In the genomic region with DNA sequence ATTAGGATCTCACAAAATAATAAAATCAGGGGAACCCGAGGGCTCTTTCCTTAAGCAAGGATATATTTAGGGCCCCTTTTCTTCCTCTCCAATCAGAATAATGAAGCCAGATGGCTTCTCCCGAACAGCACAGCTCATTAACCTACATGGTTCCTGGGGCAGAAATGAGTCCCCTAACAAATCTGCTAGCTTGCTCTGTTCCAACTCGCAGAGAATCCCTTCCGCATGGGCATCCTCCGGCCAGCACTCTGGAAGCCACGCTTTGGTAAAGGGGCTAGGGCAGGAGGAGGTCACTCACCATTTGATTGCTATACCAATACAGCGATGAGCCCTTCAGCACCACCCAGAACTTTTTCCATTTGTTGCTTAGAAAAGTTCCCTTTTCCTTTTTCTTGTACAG, we compare ENCODE assay signal across 9 mouse cellular contexts.
DNase-seq lines count a peak whose midpoint lies in the region; ATAC-seq and TF ChIP-seq lines count a peak whose summit lies in the region.
"Had no signal": no experiment of that assay in that cellular context is flagged by ENCODE, and none has a peak within 500 bp of the region (broad histone marks: within the 10 kb centered on the region; RNA-seq: fewer than 3 reads in every experiment).

No protein-coding gene starts in this region.

- no peak overlapping the region for H3K4me2 ChIP-seq in hindbrain, embryonic 11.5 days (replicated peaks; ENCODE audit: low read depth, low read length)
- no peak overlapping the region for H3K4me2 ChIP-seq in hindbrain, embryonic 12.5 days (replicated peaks)
- H3K4me2 ChIP-seq in forebrain, embryonic 15.5 days (replicated peaks): peak overlapping the region; percentile 40

- ATAC-seq in hindbrain, embryonic 11.5 days (ENCODE audit: low FRiP score): peak; percentile 10; the same call in 1 of the 2 replicates
- no peak for ATAC-seq in hindbrain, embryonic 12.5 days (ENCODE audit: low FRiP score)
- peak; percentile 51 for ATAC-seq in forebrain, embryonic 15.5 days (replicated peaks)

- DNase-seq in hindbrain, embryonic 11.5 days (ENCODE audit: low spot score): no peak
- DNase-seq in thymus, adult 2 months: no peak
- DNase-seq in thymus, adult 18-20 months: no peak
- DNase-seq in retina, postnatal 1 day: peak; percentile 80
- no peak for DNase-seq in adrenal gland, adult 18-20 months (ENCODE audit: low spot score in 2 of 2)
- DNase-seq in natural killer cell, adult 2 months (ENCODE audit: low spot score in 2 of 2): no peak
- DNase-seq: kidney, adult 9 months had no signal

- no peaks in the 10 kb centered on the region for H3K36me3 ChIP-seq in hindbrain, embryonic 11.5 days (ENCODE audit: control insufficient read depth, insufficient read depth, low read length)
- H3K36me3 ChIP-seq in hindbrain, embryonic 12.5 days: no peaks in the 10 kb centered on the region
- no peaks in the 10 kb centered on the region for H3K36me3 ChIP-seq in thymus, adult 2 months (ENCODE audit: control insufficient read depth, insufficient read depth, low read length)
- no peaks in the 10 kb centered on the region for H3K36me3 ChIP-seq in forebrain, embryonic 15.5 days

- 80% methylated on average over 7 of the region's 7 CpGs for WGBS in hindbrain, embryonic 11.5 days
- WGBS in hindbrain, embryonic 12.5 days: 66% methylated on average over 7 of the region's 7 CpGs
- WGBS in thymus, adult 2 months: 12% methylated on average over 7 of the region's 7 CpGs
- 48% methylated on average over 7 of the region's 7 CpGs for WGBS in forebrain, embryonic 15.5 days

- no peaks in the 10 kb centered on the region for H3K27me3 ChIP-seq in hindbrain, embryonic 11.5 days (ENCODE audit: control insufficient read depth, insufficient read depth, low read length)
- H3K27me3 ChIP-seq in hindbrain, embryonic 12.5 days: no peaks in the 10 kb centered on the region
- H3K27me3 ChIP-seq in thymus, adult 2 months (ENCODE audit: control insufficient read depth, insufficient read depth, low read length): no peaks in the 10 kb centered on the region
- H3K27me3 ChIP-seq in forebrain, embryonic 15.5 days: no peaks in the 10 kb centered on the region

- no peak overlapping the region for H3K4me3 ChIP-seq in hindbrain, embryonic 11.5 days (ENCODE audit: low read depth, low read length)
- H3K4me3 ChIP-seq in hindbrain, embryonic 12.5 days: no peak overlapping the region
- H3K4me3 ChIP-seq in thymus, adult 2 months (ENCODE audit: control insufficient read depth, insufficient read depth, low read length): peak overlapping the region; percentile 53
- H3K4me3 ChIP-seq in forebrain, embryonic 15.5 days: peak overlapping the region; percentile 31

- no peak overlapping the region for H3K27ac ChIP-seq in hindbrain, embryonic 11.5 days (ENCODE audit: low read depth, low read length)
- no peak overlapping the region for H3K27ac ChIP-seq in hindbrain, embryonic 12.5 days
- H3K27ac ChIP-seq in thymus, adult 2 months (ENCODE audit: control insufficient read depth, insufficient read depth, low read length): peak overlapping the region; percentile 53
- H3K27ac ChIP-seq in forebrain, embryonic 15.5 days (replicated peaks): 0 out of 2 replicates have a peak overlapping the region, but pooled peaks have one; percentile 33

- H3K9ac ChIP-seq in hindbrain, embryonic 11.5 days (ENCODE audit: low read depth, low read length): no peak overlapping the region
- no peak overlapping the region for H3K9ac ChIP-seq in hindbrain, embryonic 12.5 days
- H3K9ac ChIP-seq in forebrain, embryonic 15.5 days (replicated peaks): no peak overlapping the region

- no peak for TF ChIP-seq POLR2A in thymus, adult 2 months (IDR thresholded peaks at IDR 0.05; ENCODE audit: control insufficient read depth, extremely low read depth, insufficient read depth, low read length, poor library complexity)

- H3K4me1 ChIP-seq in hindbrain, embryonic 11.5 days (replicated peaks; ENCODE audit: control insufficient read depth, insufficient read depth, low read length): no peaks in the 10 kb centered on the region
- H3K4me1 ChIP-seq in hindbrain, embryonic 12.5 days: no peaks in the 10 kb centered on the region
- H3K4me1 ChIP-seq in thymus, adult 2 months (replicated peaks; ENCODE audit: control insufficient read depth, insufficient read depth, low read length): peaks cover 15% of the 10 kb centered on the region
- peaks cover 8% of the 10 kb centered on the region; the same call in 1 of the 2 replicates for H3K4me1 ChIP-seq in forebrain, embryonic 15.5 days

- TF ChIP-seq CTCF in thymus, adult 2 months (IDR thresholded peaks at IDR 0.05; ENCODE audit: borderline replicate concordance, control insufficient read depth, extremely low read depth, insufficient read depth, low read length, poor library complexity): no peak

- H3K9me3 ChIP-seq in hindbrain, embryonic 11.5 days (ENCODE audit: control insufficient read depth, low read length): no peaks in the 10 kb centered on the region
- no peaks in the 10 kb centered on the region for H3K9me3 ChIP-seq in hindbrain, embryonic 12.5 days (replicated peaks)
- H3K9me3 ChIP-seq in forebrain, embryonic 15.5 days: no peaks in the 10 kb centered on the region

Comparison
In these comparisons a context has a peak if more than half of its experiments do, and no peak if none do; other contexts are left out.
1. H3K27ac ChIP-seq: peak in thymus, adult 2 months (single experiment) and forebrain, embryonic 15.5 days (single experiment); none in hindbrain, embryonic 11.5 days (single experiment) and hindbrain, embryonic 12.5 days (single experiment).
2. H3K4me3 ChIP-seq: peak in thymus, adult 2 months (single experiment) and forebrain, embryonic 15.5 days (single experiment); none in hindbrain, embryonic 11.5 days (single experiment) and hindbrain, embryonic 12.5 days (single experiment).